Mouse (Mus musculus) forebrain, embryonic 16.5 days (tissue): ENCODE measurements around the gene Qpct. TPM values are rescaled to one million over a fixed set of nuclear protein-coding genes. Genes with fewer than 3 reads are reported as not detected.

Source experiments
- ATAC-seq: fragments of 200-750 bp; cut with Nextera tagmentation; 2 replicates; pipeline ENCODE4 v1.8.0; 2017; ENCODE audit warnings: mild to moderate bottlenecking, moderate library complexity
- H3K27ac ChIP-seq: fragments of 300-500 bp; sonication (generic); 2 replicates; pipeline ENCODE4 v1.5.1; 2014; ENCODE audit warnings: low read length, control low read depth
- H3K27me3 ChIP-seq: fragments of 300-500 bp; sonication (generic); replicated peaks from 2 replicates; pipeline ENCODE4 v1.6.1; 2014; ENCODE audit warnings: low read length; ENCODE audit not compliant: control insufficient read depth, insufficient read depth
- H3K36me3 ChIP-seq: fragments of 300-500 bp; sonication (generic); 2 replicates; pipeline ENCODE4 v1.6.1; 2014; ENCODE audit not compliant: control insufficient read depth, insufficient read depth
- H3K4me1 ChIP-seq: fragments of 300-500 bp; sonication (generic); replicated peaks from 2 replicates; pipeline ENCODE4 v1.6.1; 2014; ENCODE audit warnings: low read length; ENCODE audit not compliant: control insufficient read depth, insufficient read depth
- H3K4me2 ChIP-seq: fragments of 300-500 bp; sonication (generic); 2 replicates; pipeline ENCODE4 v1.6.1; 2014; ENCODE audit warnings: mild to moderate bottlenecking, low read length, control low read depth
- H3K4me3 ChIP-seq: fragments of 300-500 bp; sonication (generic); replicated peaks from 2 replicates; pipeline ENCODE4 v1.5.1; 2014; ENCODE audit warnings: mild to moderate bottlenecking, low read length, control low read depth
- H3K9ac ChIP-seq: fragments of 300-500 bp; sonication (generic); replicated peaks from 2 replicates; pipeline ENCODE4 v1.6.1; 2014; ENCODE audit warnings: low read depth, low read length, control low read depth
- H3K9me3 ChIP-seq: fragments of 300-500 bp; sonication (generic); 2 replicates; pipeline ENCODE4 v1.6.1; 2016; ENCODE audit warnings: low read length; ENCODE audit not compliant: control insufficient read depth
- WGBS: fragments of 180-500 bp; shearing (Covaris S2); extraction: QIAGEN DNeasy Blood & Tissue Kit; methylation state at CpG from one replicate; pipeline ENCODE4 v1.1.7; 2014; 5-methylcytosine and 5-hydroxymethylcytosine counted together
- polyA plus RNA-seq: library from polyadenylated mRNA; unstranded; fragments of >200 nt; fragmentation: Nextera tagmentation; extraction: Ambion mirVana; gene quantifications from 2 replicates; pipeline ENCODE4 v1.2.1, GENCODE M21; 2015

Qpct gene
- polyA plus RNA-seq, 1 experiment from 2014 or later: 13.5 TPM

DNA sequence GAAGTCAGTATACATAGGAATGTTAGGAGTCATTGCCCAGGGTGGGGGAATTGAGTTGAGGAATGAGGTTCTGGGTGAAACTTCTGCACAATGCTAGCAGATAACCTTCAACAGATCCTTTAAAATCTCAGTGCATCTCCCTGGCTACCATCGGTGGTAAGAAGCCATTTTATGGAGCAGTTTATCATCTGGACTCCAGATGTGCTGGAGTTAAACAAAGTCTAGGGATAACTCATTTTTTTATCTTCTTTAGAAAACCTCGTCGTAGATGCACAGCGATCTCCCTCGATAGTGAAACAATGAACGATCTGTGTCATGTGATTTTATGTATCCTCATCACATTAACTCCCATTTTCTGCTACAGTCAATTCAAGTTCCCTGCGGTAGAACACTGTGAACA is 16.9 kb downstream of the Qpct start:
- ATAC-seq: no peak
- WGBS: 66% methylated on average over 7 of the region's 7 CpGs
- no peaks in the 10 kb centered on the region for H3K4me1 ChIP-seq
- H3K27ac ChIP-seq: no peak overlapping the region
- no peak overlapping the region for H3K4me3 ChIP-seq
- no peaks in the 10 kb centered on the region for H3K27me3 ChIP-seq
- no peak overlapping the region for H3K4me2 ChIP-seq
- no peaks in the 10 kb centered on the region for H3K36me3 ChIP-seq
- no peak overlapping the region for H3K9ac ChIP-seq
- no peaks in the 10 kb centered on the region for H3K9me3 ChIP-seq

DNA sequence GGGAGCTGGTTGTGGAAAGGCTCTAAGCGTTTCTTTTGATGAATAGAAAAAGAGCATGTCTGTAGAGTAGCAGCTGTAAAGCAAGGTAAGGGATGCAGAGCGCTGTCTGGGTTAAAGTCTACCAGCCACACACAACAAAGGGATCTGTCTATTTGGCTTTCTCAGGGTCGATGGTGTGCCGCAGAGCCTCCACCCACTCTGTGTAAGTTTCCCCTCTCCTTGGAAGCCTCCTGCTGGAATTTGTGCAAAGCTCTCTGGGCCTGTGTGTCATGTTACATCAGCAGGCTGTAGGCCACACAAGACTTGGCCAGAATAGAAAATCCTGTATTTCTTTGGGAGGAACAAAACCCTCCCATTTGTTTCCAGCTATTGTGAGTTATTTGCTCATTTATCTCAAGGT is 17.3 kb downstream of the Qpct start:
- no peaks in the 10 kb centered on the region for H3K4me1 ChIP-seq
- H3K27me3 ChIP-seq: no peaks in the 10 kb centered on the region
- no peak overlapping the region for H3K9ac ChIP-seq
- 31% methylated on average over 4 of the region's 4 CpGs for WGBS
- no peak overlapping the region for H3K4me3 ChIP-seq
- no peak overlapping the region for H3K27ac ChIP-seq
- H3K4me2 ChIP-seq: no peak overlapping the region
- ATAC-seq: no peak
- H3K36me3 ChIP-seq: no peaks in the 10 kb centered on the region
- H3K9me3 ChIP-seq: no peaks in the 10 kb centered on the region

DNA sequence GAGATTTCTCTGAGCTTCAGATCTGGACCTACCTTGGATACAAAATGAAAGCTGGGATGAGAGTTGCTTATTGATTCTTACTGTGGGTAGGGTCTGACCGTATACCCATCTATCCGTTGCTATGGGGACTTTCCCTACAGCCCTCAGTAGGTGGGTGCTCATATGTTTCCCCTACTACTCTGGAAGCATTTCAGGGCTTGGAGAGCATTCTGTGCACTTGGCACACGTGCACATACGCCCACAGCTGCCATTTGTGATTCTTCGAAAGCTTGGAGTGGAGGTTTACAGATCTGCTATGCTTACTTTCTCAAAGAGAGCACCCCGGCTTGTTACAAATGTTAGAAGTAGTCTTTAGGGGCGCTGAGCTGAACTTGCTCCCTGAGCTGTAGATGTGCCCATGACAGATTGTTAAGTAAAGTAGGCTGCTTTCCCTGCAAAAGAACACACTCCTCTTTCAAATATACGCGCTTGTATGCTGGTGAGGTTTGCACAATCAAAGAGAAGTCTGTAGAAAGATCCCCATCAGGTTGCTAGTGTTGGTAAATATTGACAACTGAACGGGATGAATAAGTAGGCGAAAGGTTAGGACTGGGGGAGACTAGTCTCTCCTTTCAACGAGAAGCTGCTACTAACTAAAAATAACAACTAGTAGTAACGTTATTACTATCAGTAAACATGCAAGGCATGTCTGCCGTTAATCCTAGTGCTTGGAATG is 18.2 kb downstream of the Qpct start:
- no peaks in the 10 kb centered on the region for H3K36me3 ChIP-seq
- no peak overlapping the region for H3K9ac ChIP-seq
- no peaks in the 10 kb centered on the region for H3K4me1 ChIP-seq
- H3K9me3 ChIP-seq: no peaks in the 10 kb centered on the region
- no peak overlapping the region for H3K4me2 ChIP-seq
- H3K27me3 ChIP-seq: no peaks in the 10 kb centered on the region
- ATAC-seq: no peak; the same call in 1 of the 2 replicates
- no peak overlapping the region for H3K27ac ChIP-seq
- H3K4me3 ChIP-seq: no peak overlapping the region
- 77% methylated on average over 14 of the region's 14 CpGs for WGBS

DNA sequence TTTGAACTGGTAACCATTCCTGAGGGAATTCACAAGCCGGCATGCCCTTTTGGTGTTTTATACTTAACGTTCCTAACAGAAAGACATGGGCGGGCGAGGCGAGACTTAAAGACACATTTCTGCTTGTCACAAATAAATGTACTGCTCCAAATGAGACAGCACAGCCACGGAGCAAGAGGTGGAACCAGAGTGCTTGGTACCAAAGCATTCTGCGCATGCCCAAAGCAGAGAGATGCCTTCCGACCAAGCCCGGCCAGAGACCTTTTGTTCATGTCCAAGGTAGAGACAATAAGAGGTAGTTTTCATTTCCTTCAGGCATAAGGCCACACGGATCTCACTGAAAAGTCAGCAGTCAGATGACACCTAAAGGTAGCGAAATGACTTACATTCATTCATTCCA is 20.2 kb downstream of the Qpct start:
- Histone ChIP-seq H3K4me2 (no peak overlapping the region), H3K4me3 (no peak overlapping the region), H3K9me3 (no peaks in the 10 kb centered on the region), H3K27me3 (no peaks in the 10 kb centered on the region), H3K27ac (no peak overlapping the region), H3K4me1 (no peaks in the 10 kb centered on the region), H3K9ac (no peak overlapping the region), H3K36me3 (no peaks in the 10 kb centered on the region)
- 78% methylated on average over 11 of the region's 11 CpGs for WGBS
- ATAC-seq: no peak

DNA sequence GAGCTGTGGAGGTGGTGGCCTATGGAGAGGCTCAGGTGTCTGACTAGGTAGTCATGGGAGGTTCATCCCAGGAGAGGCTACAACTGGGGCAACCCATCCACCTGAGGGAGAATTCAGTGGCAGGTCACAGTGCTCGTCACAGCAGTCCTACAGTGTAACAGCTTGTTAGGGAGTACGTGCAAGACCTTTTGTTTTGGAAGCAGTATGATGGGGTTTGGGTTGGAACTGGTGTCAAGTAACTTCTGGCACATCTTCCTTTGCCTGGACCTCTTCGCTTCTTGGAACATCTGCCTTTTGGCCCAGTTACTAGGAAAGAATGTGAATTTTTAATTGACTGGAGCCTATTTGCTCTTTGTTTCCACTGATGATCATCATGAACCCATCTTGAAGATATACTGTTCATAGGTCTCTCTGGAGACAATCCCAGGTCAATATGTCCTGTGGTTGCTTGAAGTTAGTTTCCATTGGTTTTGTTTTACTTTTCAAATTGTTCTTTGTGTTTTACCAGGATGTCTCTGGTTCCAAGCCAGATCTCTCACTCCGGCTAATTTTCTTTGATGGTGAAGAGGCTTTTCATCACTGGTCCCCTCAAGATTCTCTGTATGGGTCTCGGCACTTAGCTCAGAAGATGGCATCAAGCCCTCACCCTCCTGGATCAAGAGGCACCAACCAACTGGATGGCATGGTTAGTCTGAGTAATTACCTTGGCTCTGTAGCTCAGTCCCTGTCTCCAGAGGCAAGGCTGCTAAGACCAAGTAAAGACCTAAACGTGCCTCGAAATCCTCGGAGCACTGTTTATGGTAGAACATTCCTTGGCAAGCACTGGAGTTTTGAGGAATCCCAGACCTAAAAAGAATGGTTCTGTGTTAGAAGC is 25.5 kb downstream of the Qpct start:
- H3K9me3 ChIP-seq: no peaks in the 10 kb centered on the region
- no peaks in the 10 kb centered on the region for H3K36me3 ChIP-seq
- H3K4me2 ChIP-seq: no peak overlapping the region
- 73% methylated on average over 8 of the region's 8 CpGs for WGBS
- no peak overlapping the region for H3K9ac ChIP-seq
- no peak overlapping the region for H3K27ac ChIP-seq
- no peaks in the 10 kb centered on the region for H3K27me3 ChIP-seq
- no peak for ATAC-seq
- no peak overlapping the region for H3K4me3 ChIP-seq
- H3K4me1 ChIP-seq: no peaks in the 10 kb centered on the region

DNA sequence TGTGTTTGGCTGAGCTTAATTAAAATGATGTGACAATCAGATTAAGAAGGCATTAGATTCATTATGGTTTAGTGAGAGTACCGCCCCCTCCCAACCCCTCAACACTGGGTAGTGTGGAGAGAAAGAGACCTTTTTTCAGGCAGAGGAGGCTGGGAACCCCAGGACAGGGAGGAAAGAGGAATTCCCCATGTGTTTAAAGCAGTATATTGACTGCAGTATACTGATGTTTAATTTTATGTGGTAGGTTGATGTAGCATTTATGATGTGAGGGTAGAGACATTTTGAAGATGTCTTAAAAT is 26.1 kb downstream of the Qpct start:
- no peaks in the 10 kb centered on the region for H3K4me1 ChIP-seq
- WGBS: 81% methylated on average over 1 of the region's 1 CpGs

DNA sequence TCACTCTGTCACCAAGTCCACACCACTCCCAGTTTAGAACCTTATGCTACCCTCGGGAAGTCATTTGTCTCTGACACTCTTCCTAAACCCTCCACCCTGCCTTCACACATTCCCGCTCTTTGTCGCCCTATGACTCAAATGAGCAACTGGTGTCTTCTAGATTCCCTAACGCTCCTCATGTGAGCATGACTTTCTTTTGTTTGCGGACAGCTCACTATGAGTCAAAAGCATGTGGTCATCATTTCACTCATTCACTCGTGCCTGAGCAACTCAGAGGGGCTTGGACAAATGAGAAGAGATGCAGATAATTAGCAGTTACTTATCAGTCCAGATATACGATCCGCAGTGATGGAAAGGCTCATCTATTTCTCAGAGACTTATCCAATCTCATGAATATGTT is 26.5 kb downstream of the Qpct start:
- Histone ChIP-seq H3K9ac (no peak overlapping the region), H3K4me1 (no peaks in the 10 kb centered on the region), H3K9me3 (no peaks in the 10 kb centered on the region), H3K4me3 (no peak overlapping the region), H3K27ac (no peak overlapping the region), H3K36me3 (no peaks in the 10 kb centered on the region), H3K27me3 (no peaks in the 10 kb centered on the region), H3K4me2 (no peak overlapping the region)
- no peak for ATAC-seq
- 87% methylated on average over 8 of the region's 8 CpGs for WGBS

More for the DNA sequence above, 26.1 kb downstream of the Qpct start:
- H3K4me3 ChIP-seq: no peak overlapping the region
- H3K27me3 ChIP-seq: no peaks in the 10 kb centered on the region
- no peak overlapping the region for H3K9ac ChIP-seq
- H3K9me3 ChIP-seq: no peaks in the 10 kb centered on the region
- ATAC-seq: no peak
- H3K36me3 ChIP-seq: no peaks in the 10 kb centered on the region
- no peak overlapping the region for H3K27ac ChIP-seq
- H3K4me2 ChIP-seq: no peak overlapping the region

DNA sequence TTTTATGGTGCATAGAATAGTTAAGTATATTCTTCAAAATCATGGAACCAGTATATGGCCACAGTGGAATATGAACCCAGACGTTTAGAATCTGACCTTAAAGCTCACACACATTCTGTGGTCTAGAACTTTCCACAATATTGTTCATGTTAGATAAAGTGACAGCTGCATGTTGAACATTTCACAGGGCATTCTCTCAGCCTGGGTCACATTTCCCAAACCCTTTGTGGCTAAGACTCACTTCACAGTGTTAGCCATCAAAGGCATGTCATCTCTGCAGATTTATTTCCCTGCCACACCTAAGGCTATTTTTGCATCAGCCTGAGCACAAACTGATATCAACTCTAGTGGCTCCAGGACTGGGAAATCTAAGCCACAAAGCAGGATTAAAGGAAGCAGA is 40.0 kb downstream of the Qpct start:
- Histone ChIP-seq H3K4me2 (no peak overlapping the region), H3K27ac (no peak overlapping the region), H3K4me1 (no peaks in the 10 kb centered on the region), H3K9ac (no peak overlapping the region), H3K9me3 (no peaks in the 10 kb centered on the region), H3K27me3 (no peaks in the 10 kb centered on the region), H3K4me3 (no peak overlapping the region), H3K36me3 (no peaks in the 10 kb centered on the region)
- ATAC-seq: no peak
- WGBS: 85% methylated on average over 1 of the region's 1 CpGs

DNA sequence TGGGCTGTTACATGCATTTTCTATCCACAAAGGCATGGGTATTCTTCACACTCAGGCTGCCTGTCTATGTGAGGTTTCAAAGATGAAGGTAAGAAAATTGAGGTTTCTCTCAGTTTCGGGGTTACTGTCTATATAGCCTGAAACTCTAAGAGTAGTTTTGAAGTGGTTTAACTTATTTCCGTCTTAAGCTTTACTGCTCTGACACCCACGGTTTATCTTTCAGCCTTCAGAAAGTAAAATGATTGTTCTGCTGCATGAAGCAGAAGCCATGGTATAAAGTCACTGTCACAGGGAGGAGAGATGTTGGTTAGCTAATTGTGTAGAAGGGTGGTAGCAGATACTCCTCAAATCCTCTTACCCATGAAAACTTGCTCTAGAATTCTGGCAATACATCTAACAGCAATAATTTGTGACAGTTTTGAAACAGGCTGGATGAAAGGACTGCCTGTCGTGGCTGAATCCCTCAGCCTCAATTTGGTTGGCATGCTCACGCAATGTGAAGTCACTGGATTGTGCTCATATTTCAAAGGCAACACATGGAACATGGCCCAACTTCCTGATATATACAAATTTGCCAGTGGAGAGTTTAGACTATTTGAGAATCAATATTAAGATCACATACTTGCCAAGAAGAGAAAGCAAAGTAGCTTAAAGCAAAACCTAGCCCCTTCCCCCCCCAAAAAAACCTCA is 41.7 kb downstream of the Qpct start:
- Histone ChIP-seq H3K9me3 (no peaks in the 10 kb centered on the region), H3K27ac (no peak overlapping the region), H3K36me3 (no peaks in the 10 kb centered on the region), H3K4me1 (no peaks in the 10 kb centered on the region), H3K4me3 (no peak overlapping the region), H3K9ac (no peak overlapping the region), H3K4me2 (no peak overlapping the region), H3K27me3 (no peaks in the 10 kb centered on the region)
- ATAC-seq: no peak
- 72% methylated on average over 5 of the region's 5 CpGs for WGBS
